Mouse (Mus musculus) layer of hippocampus, adult 9-11 months (tissue): ENCODE data around the gene Rnf220.

Source experiments
- DNase-seq: peaks from one replicate; pipeline ENCODE4 v3.0.0; 2022

Rnf220 gene

GRCm38 (mm10) chr4:117496482-117497165 is at the start of gene Rnf220:
Rnf220 (minus strand) TSS chr4:117497052.
- DNase-seq, result peak; percentile 79

- no peak for DNase-seq
Observed at GRCm38 (mm10) chr4:117546616-117547015, 49.8 kb upstream of the Rnf220 start.

- DNase-seq, result no peak
Observed at GRCm38 (mm10) chr4:117545448-117545847, 48.6 kb upstream of the Rnf220 start.

GRCm38 (mm10) chr4:117540571-117540970 is 43.7 kb upstream of the Rnf220 start:
- DNase-seq, result no peak

- DNase-seq, result no peak
Observed at GRCm38 (mm10) chr4:117539329-117539980, 42.6 kb upstream of the Rnf220 start.

- DNase-seq, result no peak
Observed at GRCm38 (mm10) chr4:117537002-117537401, 40.1 kb upstream of the Rnf220 start.

GRCm38 (mm10) chr4:117535496-117536200 is 38.8 kb upstream of the Rnf220 start:
- DNase-seq, result no peak

- no peak for DNase-seq
Observed at GRCm38 (mm10) chr4:117529843-117530242, 33.0 kb upstream of the Rnf220 start.

GRCm38 (mm10) chr4:117527952-117528351 is 31.1 kb upstream of the Rnf220 start:
- DNase-seq, result no peak

GRCm38 (mm10) chr4:117527116-117527899 is 30.5 kb upstream of the Rnf220 start:
- DNase-seq, result no peak

- no peak for DNase-seq
Observed at GRCm38 (mm10) chr4:117525990-117526389, 29.1 kb upstream of the Rnf220 start.

- DNase-seq, result no peak
Observed at GRCm38 (mm10) chr4:117521350-117521749, 24.5 kb upstream of the Rnf220 start.

GRCm38 (mm10) chr4:117518246-117518645 is 21.4 kb upstream of the Rnf220 start:
- DNase-seq, result peak; percentile 46

- DNase-seq, result no peak
Observed at GRCm38 (mm10) chr4:117499043-117499442, 2.2 kb upstream of the Rnf220 start.

GRCm38 (mm10) chr4:117495869-117496401 is 917 bp downstream of the Rnf220 start:
- DNase-seq, result no peak

GRCm38 (mm10) chr4:117494911-117495501 is 1.8 kb downstream of the Rnf220 start:
- DNase-seq, result no peak

GRCm38 (mm10) chr4:117493905-117494851 is 2.7 kb downstream of the Rnf220 start:
- DNase-seq, result no peak

GRCm38 (mm10) chr4:117493161-117493568 is 3.7 kb downstream of the Rnf220 start:
- no peak for DNase-seq

- DNase-seq, result no peak
Observed at GRCm38 (mm10) chr4:117491840-117492239, 5.0 kb downstream of the Rnf220 start.

- no peak for DNase-seq
Observed at GRCm38 (mm10) chr4:117489975-117490374, 6.9 kb downstream of the Rnf220 start.

- DNase-seq, result no peak
Observed at GRCm38 (mm10) chr4:117489566-117489965, 7.3 kb downstream of the Rnf220 start.
